Mouse (Mus musculus) kidney, adult 11 months (tissue): Measurements from ENCODE around the gene Mettl3.

Source experiments
- DNase-seq: peaks from one replicate; pipeline ENCODE4 v3.0.0; 2022

Gene Mettl3

GRCm38 (mm10) chr14:52284191-52284590, 20.7 kb downstream of the Mettl3 start:
- no peak for DNase-seq

- DNase-seq: no peak
Measured at GRCm38 (mm10) chr14:52283629-52284028, 21.3 kb downstream of the Mettl3 start.

- no peak for DNase-seq
Measured at GRCm38 (mm10) chr14:52279747-52280120, 25.2 kb downstream of the Mettl3 start.

- DNase-seq: peak; percentile 98
Measured at GRCm38 (mm10) chr14:52278932-52279746, 25.8 kb downstream of the Mettl3 start, which contains the start of the genes Tox4 and Rab2b. Gene Tox4, plus strand, starts transcription at chr14:52279146. Gene Rab2b, minus strand, starts transcription at chr14:52279545.

GRCm38 (mm10) chr14:52277210-52277609, 27.7 kb downstream of the Mettl3 start:
- no peak for DNase-seq

- no peak for DNase-seq
Measured at GRCm38 (mm10) chr14:52272781-52273180, 32.1 kb downstream of the Mettl3 start.

- DNase-seq: peak; percentile 99
Measured at GRCm38 (mm10) chr14:52257484-52258213, 47.3 kb downstream of the Mettl3 start, which contains the start of gene Chd8. Gene Chd8, minus strand, starts transcription at chr14:52257780.

- DNase-seq: no peak
Measured at GRCm38 (mm10) chr14:52256311-52257175, 48.4 kb downstream of the Mettl3 start.

- no peak for DNase-seq
Measured at GRCm38 (mm10) chr14:52246129-52246528, 58.8 kb downstream of the Mettl3 start.
